Mouse (Mus musculus): ENCODE measurements around the gene Itga2.

- TF ChIP-seq POLR2A (IDR thresholded peaks at IDR 0.05; ENCODE audit: control insufficient read depth, low read depth, low read length) (no peak), CTCF (IDR thresholded peaks at IDR 0.05; ENCODE audit: control insufficient read depth, insufficient read depth, insufficient replicate concordance, low read depth, low read length) (no peak)
Observed at GRCm38 (mm10) chr13:114852264-114853111, 79.4 kb downstream of the Itga2 start.
